Mouse (Mus musculus): ENCODE data around the gene Axl.

DNA sequence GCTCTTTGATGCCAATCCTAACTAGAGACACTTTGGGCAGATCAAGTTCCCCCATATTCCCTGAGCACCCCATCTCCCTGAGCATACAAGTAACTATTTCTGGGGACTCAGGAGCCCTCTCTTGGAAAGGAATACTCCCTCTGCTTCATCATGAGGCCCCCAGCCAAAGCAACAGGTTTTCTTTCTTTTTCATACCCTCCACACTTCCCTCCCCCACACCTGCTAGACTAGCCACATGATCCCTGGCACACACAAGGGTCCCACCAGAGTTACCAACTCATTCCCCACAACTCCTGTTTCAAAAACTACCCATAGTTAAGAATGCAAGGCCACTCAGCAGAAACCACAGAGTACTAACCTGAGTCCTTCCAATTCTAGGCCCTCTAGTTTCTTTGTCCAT lies 35.4 kb downstream of the Axl start:
- TF ChIP-seq CTCF (IDR thresholded peaks at IDR 0.05; ENCODE audit: borderline replicate concordance, control insufficient read depth, extremely low read depth, insufficient read depth, low read length, poor library complexity) = no peak
- TF ChIP-seq POLR2A (IDR thresholded peaks at IDR 0.05; ENCODE audit: control insufficient read depth, extremely low read depth, insufficient read depth, low read length, poor library complexity) = no peak
